Mouse (Mus musculus): ENCODE results near the gene Sacs.

The Sacs gene

GRCm38 (mm10) chr14:61259084-61259483 lies 120.8 kb downstream of the Sacs start:
- TF ChIP-seq NANOG (IDR thresholded peaks at IDR 0.05; ENCODE audit: borderline replicate concordance, low read length) (no peak), CTCF (conservative IDR thresholded peaks at IDR 0.05; ENCODE audit: low read length) (no peak), POU5F1 (IDR thresholded peaks at IDR 0.05; ENCODE audit: borderline replicate concordance, low read length) (no peak)
- no peak overlapping the region for H3K4me3 ChIP-seq (replicated peaks; ENCODE audit: low read length)
- peaks cover 5% of the 10 kb centered on the region; the same call in 1 of the 2 replicates for H3K9me3 ChIP-seq (ENCODE audit: low read length)
- H3K36me3 ChIP-seq (ENCODE audit: insufficient read depth, low read length): no peaks in the 10 kb centered on the region
- no peaks in the 10 kb centered on the region for H3K4me1 ChIP-seq (replicated peaks; ENCODE audit: low read depth, low read length)
- no peaks in the 10 kb centered on the region for H3K27me3 ChIP-seq (ENCODE audit: insufficient read depth, low read length)

GRCm38 (mm10) chr14:61267908-61268475 lies 129.7 kb downstream of the Sacs start:
- Histone ChIP-seq H3K27me3 (ENCODE audit: insufficient read depth, low read length) (peaks cover 7% of the 10 kb centered on the region), H3K9me3 (ENCODE audit: low read length) (peaks cover 14% of the 10 kb centered on the region), H3K36me3 (ENCODE audit: insufficient read depth, low read length) (no peaks in the 10 kb centered on the region), H3K4me3 (replicated peaks; ENCODE audit: low read length) (no peak overlapping the region), H3K4me1 (replicated peaks; ENCODE audit: low read depth, low read length) (no peaks in the 10 kb centered on the region)
- TF ChIP-seq NANOG (IDR thresholded peaks at IDR 0.05; ENCODE audit: borderline replicate concordance, low read length): no peak
- no peak for TF ChIP-seq POU5F1 (IDR thresholded peaks at IDR 0.05; ENCODE audit: borderline replicate concordance, low read length)
- TF ChIP-seq CTCF (conservative IDR thresholded peaks at IDR 0.05; ENCODE audit: low read length): no peak

- TF ChIP-seq NANOG (IDR thresholded peaks at IDR 0.05; ENCODE audit: borderline replicate concordance, low read length) (no peak), CTCF (conservative IDR thresholded peaks at IDR 0.05; ENCODE audit: low read length) (no peak), POU5F1 (IDR thresholded peaks at IDR 0.05; ENCODE audit: borderline replicate concordance, low read length) (no peak)
- peak overlapping the region; percentile 74 for H3K4me3 ChIP-seq (replicated peaks; ENCODE audit: low read length)
- peaks cover 31% of the 10 kb centered on the region for H3K27me3 ChIP-seq (ENCODE audit: insufficient read depth, low read length)
Measured at GRCm38 (mm10) chr14:61274414-61275198, 136.3 kb downstream of the Sacs start.

GRCm38 (mm10) chr14:61277285-61277684 lies 139.0 kb downstream of the Sacs start:
- Histone ChIP-seq H3K4me1 (replicated peaks; ENCODE audit: low read depth, low read length) (peaks cover 9% of the 10 kb centered on the region; the same call in 1 of the 2 replicates), H3K4me3 (replicated peaks; ENCODE audit: low read length) (no peak overlapping the region), H3K36me3 (ENCODE audit: insufficient read depth, low read length) (no peaks in the 10 kb centered on the region), H3K9me3 (ENCODE audit: low read length) (peaks cover 4% of the 10 kb centered on the region; the same call in 1 of the 2 replicates), H3K27me3 (ENCODE audit: insufficient read depth, low read length) (peaks cover 31% of the 10 kb centered on the region)
- TF ChIP-seq POU5F1 (IDR thresholded peaks at IDR 0.05; ENCODE audit: borderline replicate concordance, low read length) (no peak), CTCF (conservative IDR thresholded peaks at IDR 0.05; ENCODE audit: low read length) (peak; percentile 15; the same call in 1 of the 2 replicates)

More at GRCm38 (mm10) chr14:61274414-61275198, 136.3 kb downstream of the Sacs start:
- Histone ChIP-seq H3K4me1 (replicated peaks; ENCODE audit: low read depth, low read length) (peaks cover 9% of the 10 kb centered on the region; the same call in 1 of the 2 replicates), H3K9me3 (ENCODE audit: low read length) (peaks cover 4% of the 10 kb centered on the region; the same call in 1 of the 2 replicates), H3K36me3 (ENCODE audit: insufficient read depth, low read length) (no peaks in the 10 kb centered on the region)

- Histone ChIP-seq H3K4me3 (replicated peaks; ENCODE audit: low read length) (no peak overlapping the region), H3K36me3 (ENCODE audit: insufficient read depth, low read length) (no peaks in the 10 kb centered on the region), H3K27me3 (ENCODE audit: insufficient read depth, low read length) (peaks cover 18% of the 10 kb centered on the region), H3K4me1 (replicated peaks; ENCODE audit: low read depth, low read length) (peaks cover 9% of the 10 kb centered on the region; the same call in 1 of the 2 replicates), H3K9me3 (ENCODE audit: low read length) (peaks cover 4% of the 10 kb centered on the region; the same call in 1 of the 2 replicates)
- TF ChIP-seq POU5F1 (IDR thresholded peaks at IDR 0.05; ENCODE audit: borderline replicate concordance, low read length) (no peak), CTCF (conservative IDR thresholded peaks at IDR 0.05; ENCODE audit: low read length) (no peak), NANOG (IDR thresholded peaks at IDR 0.05; ENCODE audit: borderline replicate concordance, low read length) (no peak)
Measured at GRCm38 (mm10) chr14:61278676-61279300, 140.5 kb downstream of the Sacs start.

GRCm38 (mm10) chr14:61288606-61289286 lies 150.5 kb downstream of the Sacs start:
- no peak for TF ChIP-seq NANOG (IDR thresholded peaks at IDR 0.05; ENCODE audit: borderline replicate concordance, low read length)
- no peak for TF ChIP-seq POU5F1 (IDR thresholded peaks at IDR 0.05; ENCODE audit: borderline replicate concordance, low read length)
- no peak for TF ChIP-seq CTCF (conservative IDR thresholded peaks at IDR 0.05; ENCODE audit: low read length)
- H3K4me3 ChIP-seq (replicated peaks; ENCODE audit: low read length): no peak overlapping the region
- H3K36me3 ChIP-seq (ENCODE audit: insufficient read depth, low read length): no peaks in the 10 kb centered on the region
- no peaks in the 10 kb centered on the region for H3K27me3 ChIP-seq (ENCODE audit: insufficient read depth, low read length)
- H3K9me3 ChIP-seq (ENCODE audit: low read length): no peaks in the 10 kb centered on the region
- H3K4me1 ChIP-seq (replicated peaks; ENCODE audit: low read depth, low read length): no peaks in the 10 kb centered on the region
